13 mouse cellular contexts compared by ENCODE assay signal in genomic region chr9:31203571-31204210, GRCm38 (mm10). TPM values are rescaled to one million over a fixed set of nuclear protein-coding genes. Genes with fewer than 3 reads are reported as not detected.
DNase-seq lines count a peak whose midpoint lies in the region; ATAC-seq and TF ChIP-seq lines count a peak whose summit lies in the region.
"Had no signal": no experiment of that assay in that cellular context is flagged by ENCODE, and none has a peak within 500 bp of the region (broad histone marks: within the 10 kb centered on the region; RNA-seq: fewer than 3 reads in every experiment).

No protein-coding gene starts in this region.

- H3K27ac ChIP-seq in gastrocnemius, adult 2 months = peak overlapping the region; percentile 52
- H3K27ac ChIP-seq in liver, embryonic 11.5 days (ENCODE audit: low read depth, low read length) = no peak overlapping the region
- no peak overlapping the region for H3K27ac ChIP-seq in liver, postnatal 0 days (ENCODE audit: low read depth)
- H3K27ac ChIP-seq: forebrain, embryonic 15.5 days; limb, embryonic 13.5 days had no signal

- WGBS in liver, embryonic 11.5 days = 86% methylated on average over 16 of the region's 16 CpGs
- WGBS in liver, postnatal 0 days (ENCODE audit: insufficient replicate concordance) = 84% methylated on average over 16 of the region's 16 CpGs

- H3K9me3 ChIP-seq in liver, embryonic 11.5 days (ENCODE audit: control insufficient read depth, low read length) = no peaks in the 10 kb centered on the region
- no peaks in the 10 kb centered on the region for H3K9me3 ChIP-seq in liver, postnatal 0 days (ENCODE audit: low read length)
- H3K9me3 ChIP-seq: forebrain, embryonic 15.5 days; limb, embryonic 13.5 days had no signal

- no peaks in the 10 kb centered on the region for H3K36me3 ChIP-seq in liver, embryonic 11.5 days (ENCODE audit: control insufficient read depth, insufficient read depth, low read length)
- H3K36me3 ChIP-seq in liver, postnatal 0 days (replicated peaks; ENCODE audit: insufficient read depth, low read length) = no peaks in the 10 kb centered on the region
- H3K36me3 ChIP-seq: forebrain, embryonic 15.5 days; limb, embryonic 13.5 days had no signal

- no peak for DNase-seq in gastrocnemius, adult 2 months
- DNase-seq in gastrocnemius, adult 8-10 months (ENCODE audit: low spot score in 2 of 2) = no peak
- DNase-seq in liver, embryonic 11.5 days (ENCODE audit: low spot score) = peak; percentile 28
- no peak for DNase-seq in liver, postnatal 0 days
- DNase-seq in ZHBTc4 (ENCODE audit: low read depth, low spot score) = peak; percentile 21
- DNase-seq in layer of hippocampus, postnatal 14 days (ENCODE audit: low spot score in 2 of 2) = peak; percentile 11 to 50
- DNase-seq in thymus, postnatal 4 days = no peak
- DNase-seq: cerebellum, postnatal 14 days; lung, postnatal 4 days; thymus, postnatal 25 days had no signal

- no peak for TF ChIP-seq CTCF in gastrocnemius, adult 2 months (IDR thresholded peaks at IDR 0.05)
- no peak for TF ChIP-seq CTCF in liver, postnatal 0 days (IDR thresholded peaks at IDR 0.05; ENCODE audit: low read depth)

- TF ChIP-seq EP300 in liver, postnatal 0 days (IDR thresholded peaks at IDR 0.05; ENCODE audit: low read depth) = no peak

- no peak overlapping the region for H3K4me2 ChIP-seq in liver, embryonic 11.5 days
- H3K4me2 ChIP-seq in liver, postnatal 0 days (ENCODE audit: low read depth, low read length) = no peak overlapping the region
- H3K4me2 ChIP-seq: forebrain, embryonic 15.5 days; limb, embryonic 13.5 days had no signal

- no peak for ATAC-seq in liver, embryonic 11.5 days (replicated peaks; ENCODE audit: low FRiP score)
- ATAC-seq in liver, postnatal 0 days = no peak
- no peak for ATAC-seq in megakaryocyte, adult 5-6 weeks (ENCODE audit: poor library complexity, severe bottlenecking)
- ATAC-seq: forebrain, embryonic 15.5 days had no signal

- peak overlapping the region; percentile 9; the same call in 1 of the 2 replicates for H3K4me3 ChIP-seq in gastrocnemius, adult 2 months
- H3K4me3 ChIP-seq in liver, embryonic 11.5 days (ENCODE audit: low read depth, low read length) = no peak overlapping the region
- H3K4me3 ChIP-seq in liver, postnatal 0 days (ENCODE audit: low read depth, low read length) = no peak overlapping the region
- H3K4me3 ChIP-seq: forebrain, embryonic 15.5 days; limb, embryonic 13.5 days had no signal

- intact Hi-C loops in gastrocnemius, adult 2 months (cut with DNase I) = no loop called here

- H3K4me1 ChIP-seq in liver, embryonic 11.5 days (replicated peaks; ENCODE audit: control insufficient read depth, insufficient read depth, low read length) = peaks cover 36% of the 10 kb centered on the region
- H3K4me1 ChIP-seq in liver, postnatal 0 days (ENCODE audit: insufficient read depth) = peaks cover 31% of the 10 kb centered on the region

- H3K9ac ChIP-seq in liver, embryonic 11.5 days (ENCODE audit: low read depth, low read length) = no peak overlapping the region
- H3K9ac ChIP-seq in liver, postnatal 0 days (replicated peaks) = no peak overlapping the region
- H3K9ac ChIP-seq: forebrain, embryonic 15.5 days; limb, embryonic 13.5 days had no signal

- H3K27me3 ChIP-seq in liver, embryonic 11.5 days (replicated peaks; ENCODE audit: control insufficient read depth, insufficient read depth, low read length) = no peaks in the 10 kb centered on the region
- no peaks in the 10 kb centered on the region for H3K27me3 ChIP-seq in liver, postnatal 0 days (ENCODE audit: insufficient read depth, low read length)
- H3K27me3 ChIP-seq: forebrain, embryonic 15.5 days; limb, embryonic 13.5 days had no signal

RNA-seq across cellular contexts. Expression of gene Aplp2, which starts 7.9 kb away (rescaled TPM):
- total RNA-seq in gastrocnemius, adult 2 months (2021) = 100 to 1,000 TPM; 105 to 114 TPM
- 100 to 1,000 TPM in 3 of 4 experiments, 10 to 100 TPM in 1; 91.3 to 137 (median 108) TPM for total RNA-seq in gastrocnemius, adult 8-10 months (2022)
- polyA plus RNA-seq in liver, embryonic 11.5 days (2014; fragmentation: Nextera tagmentation; extraction: Ambion mirVana) = 256 and 297 TPM in 2 replicates
- 167 and 178 TPM in 2 replicates for polyA plus RNA-seq in liver, postnatal 0 days (2015; fragmentation: Nextera tagmentation; extraction: Ambion mirVana)
- total RNA-seq in layer of hippocampus, postnatal 14 days (2021) = 100 to 1,000 TPM; 441 to 464 TPM
- total RNA-seq in megakaryocyte, adult 5-6 weeks (2015) = 68.9 and 88.0 TPM in 2 replicates
- 101 and 113 TPM in 2 replicates for total RNA-seq in megakaryocyte, adult 5-6 weeks (2017)

Comparison
In these comparisons a context has a peak if more than half of its experiments do, and no peak if none do; other contexts are left out.
1. DNase-seq: peak in liver, embryonic 11.5 days (single experiment), ZHBTc4 (single experiment) and layer of hippocampus, postnatal 14 days (2 of 2); none in gastrocnemius, adult 2 months (single experiment), gastrocnemius, adult 8-10 months (0 of 2), liver, postnatal 0 days (single experiment) and thymus, postnatal 4 days (single experiment).